Mouse (Mus musculus) embryonic stem cell, embryonic (primary cell): ENCODE measurements around the gene Sept9.

Source experiments
- CTCF ChIA-PET, 4 experiments: fragments of 300-600 bp in 2 of 4; fragments of 350-600 bp in 2 of 4; sonication (Branson Sonifier 250); formaldehyde crosslinking; loops; one replicate each; lab custom pipeline; 2022; ENCODE audit warnings: inconsistent platforms in 2 of 4; lab: Charles Lee
- POLR2A ChIA-PET, 4 experiments: fragments of 300-600 bp in 2 of 4; fragments of 350-600 bp in 2 of 4; sonication (Branson Sonifier 250); formaldehyde crosslinking; loops; one replicate each; lab custom pipeline; 2022; ENCODE audit warnings: antibody characterized with exemption in 4 of 4, inconsistent platforms in 1 of 4; lab: Charles Lee

Sept9 gene

DNA sequence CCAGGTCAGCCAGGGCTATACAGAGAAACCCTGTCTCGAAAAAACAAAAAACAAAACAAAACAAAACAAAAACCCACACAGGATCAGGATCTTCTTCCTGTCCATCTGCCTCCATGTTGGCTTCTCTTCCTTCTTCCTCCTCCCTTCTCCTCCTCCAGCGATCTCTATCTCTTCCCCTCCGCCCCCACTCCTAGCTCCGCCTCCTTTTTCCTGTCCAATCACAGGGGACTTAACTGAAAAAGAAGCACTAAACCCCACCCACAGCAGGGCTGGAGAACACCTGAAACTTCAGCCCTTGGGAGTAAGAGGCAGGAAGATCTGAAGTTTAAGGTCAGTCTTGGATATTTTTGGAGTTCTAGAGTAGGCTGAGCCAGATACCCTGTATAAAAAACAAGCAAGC is 212.2 kb downstream of the Sept9 start:
- POLR2A ChIA-PET = interaction anchor here (0.6 to 3.2 kb wide), 36 partner anchors 9 to 1380 kb away, joined by 3 to 26 read pairs (median 4); partner anchors contain the start of gene Tnrc6c (in 2 of the 4)
- CTCF ChIA-PET = interaction anchor here (0.6 to 2.2 kb wide), 23 partner anchors 9 to 417 kb away, joined by 3 to 13 read pairs (median 3); no protein-coding TSS in a partner anchor
